In genomic region chr8:70598283-70598682, GRCm38 (mm10) we compare ENCODE assay signal across 8 mouse cellular contexts. TPM values are rescaled to one million over a fixed set of nuclear protein-coding genes. Genes with fewer than 3 reads are reported as not detected.
DNase-seq lines count a peak whose midpoint lies in the region; ATAC-seq and TF ChIP-seq lines count a peak whose summit lies in the region.

No protein-coding gene starts in this region.

- peak; percentile 37 for ATAC-seq in forebrain, embryonic 13.5 days

- peak overlapping the region; percentile 51 for H3K27ac ChIP-seq in forebrain, embryonic 13.5 days
- no peak overlapping the region for H3K27ac ChIP-seq in thymus, adult 2 months (ENCODE audit: control insufficient read depth, insufficient read depth, low read length)

- under 1% methylated on average over 29 of the region's 29 CpGs for WGBS in forebrain, embryonic 13.5 days
- WGBS in thymus, adult 2 months: 92% methylated on average over 29 of the region's 29 CpGs

- peak overlapping the region; percentile 49 for H3K4me3 ChIP-seq in forebrain, embryonic 13.5 days
- H3K4me3 ChIP-seq in thymus, adult 2 months (ENCODE audit: control insufficient read depth, insufficient read depth, low read length): no peak overlapping the region

- TF ChIP-seq CTCF in thymus, adult 2 months (IDR thresholded peaks at IDR 0.05; ENCODE audit: borderline replicate concordance, control insufficient read depth, extremely low read depth, insufficient read depth, low read length, poor library complexity): no peak

- H3K36me3 ChIP-seq in forebrain, embryonic 13.5 days (ENCODE audit: poor library complexity, severe bottlenecking): peaks cover 31% of the 10 kb centered on the region
- H3K36me3 ChIP-seq in thymus, adult 2 months (ENCODE audit: control insufficient read depth, insufficient read depth, low read length): peaks cover 12% of the 10 kb centered on the region; the same call in 1 of the 2 replicates

- H3K4me1 ChIP-seq in forebrain, embryonic 13.5 days: peaks cover 84% of the 10 kb centered on the region
- H3K4me1 ChIP-seq in thymus, adult 2 months (replicated peaks; ENCODE audit: control insufficient read depth, insufficient read depth, low read length): peaks cover 22% of the 10 kb centered on the region

- H3K4me2 ChIP-seq in forebrain, embryonic 13.5 days: peak overlapping the region; percentile 90

- H3K9me3 ChIP-seq in forebrain, embryonic 13.5 days (replicated peaks): no peaks in the 10 kb centered on the region

- DNase-seq in layer of hippocampus, adult 11-12 months (ENCODE audit: low spot score): peak; percentile 88
- DNase-seq in layer of hippocampus, adult 9-10 months (ENCODE audit: low spot score): no peak
- DNase-seq in heart, postnatal 14 days: peak; percentile 74 to 83
- DNase-seq in layer of hippocampus, adult 18-20 months (ENCODE audit: low spot score in 2 of 2): peak; percentile 73 to 87
- DNase-seq in lung, adult 18-20 months: peak; percentile 81 to 88
- DNase-seq in ovary, postnatal 14 days (ENCODE audit: low spot score): peak; percentile 77
- no peak for DNase-seq in thymus, adult 2 months

- no peak for TF ChIP-seq POLR2A in thymus, adult 2 months (IDR thresholded peaks at IDR 0.05; ENCODE audit: control insufficient read depth, extremely low read depth, insufficient read depth, low read length, poor library complexity)

- peak overlapping the region; percentile 79 for H3K9ac ChIP-seq in forebrain, embryonic 13.5 days

- peaks cover 16% of the 10 kb centered on the region; the same call in 1 of the 2 replicates for H3K27me3 ChIP-seq in forebrain, embryonic 13.5 days
- no peaks in the 10 kb centered on the region for H3K27me3 ChIP-seq in thymus, adult 2 months (ENCODE audit: control insufficient read depth, insufficient read depth, low read length)

- intact Hi-C loops in heart, postnatal 14 days (cut with DNase I): no loop called here

RNA-seq across cellular contexts. Expression of gene Isyna1, which starts 4.1 kb away (rescaled TPM):
- 87.1 and 105 TPM in 2 replicates for polyA plus RNA-seq in forebrain, embryonic 13.5 days (2015; fragmentation: Nextera tagmentation; extraction: Ambion mirVana)
- 10 to 100 TPM; 25.8 to 27.7 TPM for total RNA-seq in heart, postnatal 14 days (2021)
- total RNA-seq in layer of hippocampus, adult 18-20 months (2021): 10 to 100 TPM; 47.3 to 47.7 TPM
- 185 and 201 TPM in 2 replicates for polyA plus RNA-seq in thymus, adult 2 months (2012; rRNA removed)

RNA-seq across cellular contexts. Expression of gene Ssbp4, which starts 10.4 kb away (rescaled TPM):
- polyA plus RNA-seq in forebrain, embryonic 13.5 days (2015; fragmentation: Nextera tagmentation; extraction: Ambion mirVana): 81.9 and 101 TPM in 2 replicates
- 10 to 100 TPM; 39.7 to 46.4 TPM for total RNA-seq in heart, postnatal 14 days (2021)
- total RNA-seq in layer of hippocampus, adult 18-20 months (2021): 100 to 1,000 TPM; 272 to 279 TPM
- 392 and 506 TPM in 2 replicates for polyA plus RNA-seq in thymus, adult 2 months (2012; rRNA removed)

RNA-seq across cellular contexts. Expression of gene Lrrc25, which starts 17.7 kb away (rescaled TPM):
- polyA plus RNA-seq in forebrain, embryonic 13.5 days (2015; fragmentation: Nextera tagmentation; extraction: Ambion mirVana): 0.65 and 0.68 TPM in 2 replicates
- total RNA-seq in heart, postnatal 14 days (2021): 1 to 10 TPM; 1.8 to 2.5 TPM
- total RNA-seq in layer of hippocampus, adult 18-20 months (2021): under 1 TPM; 0.33 to 0.37 TPM
- 15.3 and 18.5 TPM in 2 replicates for polyA plus RNA-seq in thymus, adult 2 months (2012; rRNA removed)

RNA-seq across cellular contexts. Expression of gene Gdf15, which starts 34.0 kb away (rescaled TPM):
- polyA plus RNA-seq in forebrain, embryonic 13.5 days (2015; fragmentation: Nextera tagmentation; extraction: Ambion mirVana): 0.15 TPM in 1 of 2 replicates, not detected in the other
- total RNA-seq in heart, postnatal 14 days (2021): 1 to 10 TPM in 1 of 2 experiments, under 1 TPM in 1; 0.41 to 1.6 TPM
- not detected for total RNA-seq in layer of hippocampus, adult 18-20 months (2021)
- 6.7 and 7.5 TPM in 2 replicates for polyA plus RNA-seq in thymus, adult 2 months (2012; rRNA removed)

RNA-seq across cellular contexts. Expression of gene Ell, which starts 59.0 kb away (rescaled TPM):
- 16.5 and 16.6 TPM in 2 replicates for polyA plus RNA-seq in forebrain, embryonic 13.5 days (2015; fragmentation: Nextera tagmentation; extraction: Ambion mirVana)
- total RNA-seq in heart, postnatal 14 days (2021): 10 to 100 TPM; 15.5 to 16.5 TPM
- total RNA-seq in layer of hippocampus, adult 18-20 months (2021): 10 to 100 TPM; 18.9 to 21.8 TPM
- 40.2 and 42.6 TPM in 2 replicates for polyA plus RNA-seq in thymus, adult 2 months (2012; rRNA removed)

Comparison
In these comparisons a context has a peak if more than half of its experiments do, and no peak if none do; other contexts are left out.
1. DNase-seq: peak in layer of hippocampus, adult 11-12 months (single experiment), heart, postnatal 14 days (2 of 2), layer of hippocampus, adult 18-20 months (2 of 2), lung, adult 18-20 months (2 of 2) and ovary, postnatal 14 days (single experiment); none in layer of hippocampus, adult 9-10 months (single experiment) and thymus, adult 2 months (single experiment).
2. RNA of gene Ssbp4, which starts 10.4 kb away (total RNA-seq): 272 to 279 TPM in layer of hippocampus, adult 18-20 months; 39.7 to 46.4 TPM in heart, postnatal 14 days; every median in the first group is over 4 times any median in the second.